Comparison of ENCODE assay signal across 15 mouse cellular contexts in the genomic region with DNA sequence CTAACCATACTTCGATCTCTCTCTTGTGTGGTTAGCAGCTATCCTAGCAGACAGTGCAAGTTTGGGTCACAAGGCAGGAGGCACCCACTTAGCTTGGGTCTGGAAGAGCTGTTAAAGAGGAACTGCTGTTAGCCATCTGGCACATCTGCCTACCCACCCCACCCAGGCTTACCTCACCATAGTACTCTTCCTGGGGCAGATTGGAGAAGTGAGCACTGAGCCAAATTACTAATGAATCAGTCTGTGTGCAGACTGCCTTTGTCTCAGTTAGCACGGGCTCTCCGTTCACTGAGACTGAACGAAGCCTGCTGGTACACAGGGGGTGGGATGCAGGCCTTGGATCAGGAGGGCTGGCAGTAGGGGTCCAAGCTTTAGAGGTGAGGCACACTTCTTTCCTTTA. TPM values are rescaled to one million over a fixed set of nuclear protein-coding genes. Genes with fewer than 3 reads are reported as not detected.
DNase-seq lines count a peak whose midpoint lies in the region; ATAC-seq lines count a peak whose summit lies in the region.
"Had no signal": no experiment of that assay in that cellular context is flagged by ENCODE, and none has a peak within 500 bp of the region (broad histone marks: within the 10 kb centered on the region; RNA-seq: fewer than 3 reads in every experiment).

No protein-coding gene starts in this region.

- H3K4me1 ChIP-seq in embryonic facial prominence, embryonic 14.5 days (ENCODE audit: control insufficient read depth, insufficient read depth, low read length): peaks cover 16% of the 10 kb centered on the region

- H3K9me3 ChIP-seq in embryonic facial prominence, embryonic 14.5 days (ENCODE audit: control insufficient read depth, low read length): no peaks in the 10 kb centered on the region
- H3K9me3 ChIP-seq: embryonic facial prominence, embryonic 12.5 days; liver, embryonic 12.5 days had no signal

- 89% methylated on average over 4 of the region's 4 CpGs for WGBS in embryonic facial prominence, embryonic 14.5 days

- no peak overlapping the region for H3K27ac ChIP-seq in embryonic facial prominence, embryonic 14.5 days (replicated peaks; ENCODE audit: low read depth, low read length)
- H3K27ac ChIP-seq: embryonic facial prominence, embryonic 12.5 days; heart, adult 2 months; kidney, postnatal 0 days; liver, embryonic 12.5 days had no signal

- no peaks in the 10 kb centered on the region for H3K27me3 ChIP-seq in embryonic facial prominence, embryonic 14.5 days (replicated peaks; ENCODE audit: control insufficient read depth, insufficient read depth, low read length)
- H3K27me3 ChIP-seq: embryonic facial prominence, embryonic 12.5 days had no signal

- no peak overlapping the region for H3K4me2 ChIP-seq in embryonic facial prominence, embryonic 14.5 days (ENCODE audit: low read depth, low read length)
- H3K4me2 ChIP-seq: embryonic facial prominence, embryonic 12.5 days; liver, embryonic 12.5 days had no signal

- H3K36me3 ChIP-seq in embryonic facial prominence, embryonic 14.5 days (ENCODE audit: control insufficient read depth, insufficient read depth, low read length): peaks cover 27% of the 10 kb centered on the region

- ATAC-seq in embryonic facial prominence, embryonic 14.5 days (ENCODE audit: low read depth): no peak; the same call in 1 of the 2 replicates
- peak; percentile 95 for ATAC-seq in megakaryocyte, adult 5-6 weeks (ENCODE audit: poor library complexity, severe bottlenecking)
- ATAC-seq: CD4-positive, CD25-positive, alpha-beta regulatory T cell, adult 4 months; liver, embryonic 12.5 days had no signal

- no peak overlapping the region for H3K4me3 ChIP-seq in embryonic facial prominence, embryonic 14.5 days (ENCODE audit: low read depth, low read length)
- H3K4me3 ChIP-seq: embryonic facial prominence, embryonic 12.5 days; heart, adult 2 months; liver, embryonic 12.5 days; myocyte had no signal

- DNase-seq in cerebellum, postnatal 14 days: peak; percentile 37 to 43
- DNase-seq in cerebellum, postnatal 4 days (ENCODE audit: low spot score in 2 of 2): no peak
- peak; percentile 92 for DNase-seq in A20 (ENCODE audit: low read depth, low spot score)
- DNase-seq in embryonic facial prominence, embryonic 14.5 days (ENCODE audit: low spot score): peak; percentile 12
- no peak for DNase-seq in ovary, postnatal 10 days (ENCODE audit: low spot score)
- DNase-seq in kidney, adult 18-20 months: no peak
- DNase-seq in thymus, postnatal 4 days: no peak
- DNase-seq: adrenal gland, adult 8-10 months had no signal

- H3K9ac ChIP-seq in embryonic facial prominence, embryonic 14.5 days (ENCODE audit: low read depth, low read length): no peak overlapping the region
- H3K9ac ChIP-seq: embryonic facial prominence, embryonic 12.5 days; liver, embryonic 12.5 days had no signal

RNA-seq across cellular contexts. Expression of a gene that starts 6.0 kb away (rescaled TPM):
- 24.3 and 26.2 TPM in 2 replicates for polyA plus RNA-seq in embryonic facial prominence, embryonic 14.5 days (2014; fragmentation: Nextera tagmentation; extraction: Ambion mirVana)
- total RNA-seq in megakaryocyte, adult 5-6 weeks (2015): 0.21 and 0.33 TPM in 2 replicates
- 1.1 and 3.0 TPM in 2 replicates for total RNA-seq in megakaryocyte, adult 5-6 weeks (2017)

RNA-seq across cellular contexts. Expression of a gene that starts 49.7 kb away (rescaled TPM):
- polyA plus RNA-seq in embryonic facial prominence, embryonic 14.5 days (2014; fragmentation: Nextera tagmentation; extraction: Ambion mirVana): 26.0 and 31.8 TPM in 2 replicates
- total RNA-seq in megakaryocyte, adult 5-6 weeks (2015): 13.7 and 14.7 TPM in 2 replicates
- total RNA-seq in megakaryocyte, adult 5-6 weeks (2017): 14.9 and 20.5 TPM in 2 replicates

Comparison
In these comparisons a context has a peak if more than half of its experiments do, and no peak if none do; other contexts are left out.
1. DNase-seq: peak in cerebellum, postnatal 14 days (2 of 2), A20 (single experiment) and embryonic facial prominence, embryonic 14.5 days (single experiment); none in cerebellum, postnatal 4 days (0 of 2), ovary, postnatal 10 days (single experiment), kidney, adult 18-20 months (single experiment) and thymus, postnatal 4 days (single experiment).